Mouse (Mus musculus): Measurements from ENCODE around the gene Sap30l. TPM values are rescaled to one million over a fixed set of nuclear protein-coding genes. Genes with fewer than 3 reads are reported as not detected.

Sap30l gene
- polyA plus RNA-seq (2017; shearing (Covaris generic)), result 41.7 TPM

DNA sequence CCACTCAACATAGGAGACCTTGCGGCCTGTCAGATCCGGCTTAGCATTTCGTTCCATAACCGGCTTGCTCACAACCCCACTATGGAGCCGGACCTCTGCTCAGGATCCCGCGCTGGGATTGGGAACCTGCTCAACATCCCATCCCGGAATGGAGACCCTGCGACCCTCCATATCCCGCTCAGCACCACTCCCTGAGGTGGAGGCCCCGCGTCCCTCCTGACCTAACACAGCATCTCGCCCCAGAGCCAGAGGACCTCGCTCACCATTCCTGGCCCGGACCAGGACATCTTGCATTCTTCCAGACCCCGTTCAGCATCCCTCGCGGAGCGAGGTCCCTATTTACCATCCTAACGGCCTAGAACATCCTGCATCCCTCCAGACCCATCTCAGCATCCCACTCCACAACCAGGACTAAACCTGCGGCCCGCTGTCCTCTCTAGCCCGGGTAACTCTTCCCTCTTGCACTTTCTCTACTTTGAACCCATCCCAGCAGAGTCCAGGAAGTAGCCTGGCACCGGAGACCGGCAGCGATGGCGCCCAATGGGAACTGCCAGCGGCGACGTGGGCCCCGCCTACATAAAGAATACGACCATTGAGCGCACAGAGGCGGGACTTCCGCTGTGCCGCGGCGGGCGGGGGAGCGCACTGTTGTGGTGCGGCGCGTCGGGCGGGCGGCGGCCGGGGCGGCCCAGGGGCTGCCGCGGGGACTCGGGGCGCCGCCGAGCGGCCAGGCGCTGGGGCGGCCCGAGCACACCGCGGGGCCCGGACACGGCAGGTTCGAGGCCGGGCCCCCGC lies at the start of gene Sap30l:
Sap30l (plus strand) TSS at position 667 of the 795 bp plus-strand sequence.

GRCm38 (mm10) chr11:57832552-57833201 lies 31.2 kb downstream of the Sap30l start, which contains the start of gene Hand1:
Gene Hand1 (minus strand): TSS chr11:57832818.

Other genes starting within 250 kb of the Sap30l start
- gene Galnt10, start 156.2 kb upstream of the Sap30l start, polyA plus RNA-seq (2017; shearing (Covaris generic)), result 81.6 TPM
- 0.91 TPM for gene Hand1, start 31.2 kb downstream of the Sap30l start, polyA plus RNA-seq (2017; shearing (Covaris generic))
- gene Larp1, start 207.4 kb downstream of the Sap30l start, polyA plus RNA-seq (2017; shearing (Covaris generic)), result 102 TPM